Mouse (Mus musculus) C2C12 (cell line): ENCODE data around the gene Pou3f4. TPM values are rescaled to one million over a fixed set of nuclear protein-coding genes. Genes with fewer than 3 reads are reported as not detected.

Experiments used
- H3K27me3 ChIP-seq: one replicate; pipeline ENCODE4 v1.6.1; 2011; ENCODE audit not compliant: control insufficient read depth, insufficient read depth, insufficient read length
- H3K36me3 ChIP-seq: one replicate; pipeline ENCODE4 v1.6.1; 2011; ENCODE audit not compliant: control insufficient read depth, insufficient read depth
- H3K4me3 ChIP-seq: one replicate; pipeline ENCODE4 v1.5.1; 2011; ENCODE audit warnings: mild to moderate bottlenecking, control low read depth; ENCODE audit not compliant: poor library complexity, insufficient read depth, severe bottlenecking
- H3K79me2 ChIP-seq: one replicate; pipeline ENCODE4 v1.6.1; 2011; ENCODE audit not compliant: control insufficient read depth, insufficient read depth
- H3K79me3 ChIP-seq: one replicate; pipeline ENCODE4 v1.6.1; 2011; ENCODE audit warnings: low read depth, control low read depth
- H3ac ChIP-seq: one replicate; pipeline ENCODE3; 2011; ENCODE audit warnings: low read depth; ENCODE audit not compliant: control insufficient read depth, insufficient read length
- CEBPB ChIP-seq: IDR thresholded peaks from one replicate; pipeline ENCODE4 v1.6.1; 2011; ENCODE audit warnings: low read depth, mild to moderate bottlenecking, control low read depth, moderate library complexity
- CTCF ChIP-seq: IDR thresholded peaks from one replicate; pipeline ENCODE4 v1.5.1; 2011; ENCODE audit not compliant: control insufficient read depth, insufficient read depth, insufficient read length
- FOSL1 ChIP-seq: IDR thresholded peaks from one replicate; pipeline ENCODE4 v1.8.0; 2011; ENCODE audit warnings: mild to moderate bottlenecking, low read length; ENCODE audit not compliant: poor library complexity, insufficient read depth, severe bottlenecking
- MAX ChIP-seq: IDR thresholded peaks from one replicate; pipeline ENCODE4 v1.6.1; 2011; ENCODE audit warnings: mild to moderate bottlenecking, control low read depth
- MYOD1 ChIP-seq: IDR thresholded peaks from one replicate; pipeline ENCODE4 v1.6.1; 2011; ENCODE audit warnings: low read depth; ENCODE audit not compliant: control insufficient read depth, insufficient read length
- MYOG ChIP-seq: IDR thresholded peaks from one replicate; pipeline ENCODE4 v1.6.1; 2011; ENCODE audit not compliant: control insufficient read depth, insufficient read length; ENCODE audit errors: extremely low read depth
- USF1 ChIP-seq: IDR thresholded peaks from one replicate; pipeline ENCODE4 v1.6.1; 2011; ENCODE audit warnings: low read depth, mild to moderate bottlenecking, control low read depth, moderate library complexity
- polyA plus RNA-seq: library from polyadenylated mRNA; unstranded; fragments of >200 nt; fragmentation: generic; extraction: Trizol; gene quantifications from one replicate; pipeline ENCODE4 v1.2.1, GENCODE M21; 2012; ENCODE audit warnings: missing spikeins

Gene Pou3f4
- polyA plus RNA-seq, 1 experiment: not detected

DNA sequence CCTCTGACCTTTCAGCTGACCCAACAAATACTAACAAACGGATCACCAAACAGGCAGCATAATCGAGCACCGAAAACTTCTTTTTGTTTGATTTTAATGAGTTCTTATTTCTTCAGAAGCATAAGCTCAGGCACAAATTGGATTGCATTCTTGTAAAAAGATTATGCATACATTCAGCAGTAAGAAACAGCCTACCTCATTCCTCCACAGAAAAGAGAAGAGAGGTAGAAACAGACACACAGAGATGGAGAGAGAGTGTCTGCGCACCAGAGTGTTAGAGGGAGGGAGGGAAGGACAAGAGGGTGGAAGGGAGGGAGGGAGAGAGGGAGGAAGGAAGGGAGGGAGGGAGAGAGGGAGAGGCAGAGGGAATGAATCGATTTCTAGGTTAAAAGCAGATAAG is 2.0 kb upstream of the Pou3f4 start:
- TF ChIP-seq CEBPB: no peak
- Histone ChIP-seq H3K79me3 (no peaks in the 10 kb centered on the region), H3K79me2 (no peaks in the 10 kb centered on the region), H3K4me3 (no peak overlapping the region), H3K27me3 (no peaks in the 10 kb centered on the region), H3K36me3 (no peaks in the 10 kb centered on the region), H3ac (no peak overlapping the region)

DNA sequence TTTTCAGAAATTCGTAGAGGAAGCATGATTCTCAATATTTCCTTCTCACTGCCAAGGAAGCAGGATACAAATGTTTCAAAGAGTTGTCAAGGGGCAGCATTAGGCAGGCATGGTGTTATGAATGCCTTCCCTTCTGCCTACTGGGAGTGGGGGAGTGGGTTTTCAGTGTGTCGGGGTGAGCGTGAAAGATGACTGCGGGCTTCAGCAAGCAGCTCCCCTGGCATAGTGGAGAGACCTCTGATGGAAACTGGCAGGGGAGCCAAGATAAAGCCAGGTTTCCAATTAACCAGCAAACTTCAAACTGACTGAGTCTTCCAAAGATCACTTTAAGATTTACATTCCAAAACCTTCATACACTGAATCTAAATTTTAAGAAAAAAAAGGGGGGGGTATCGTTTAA is 679 bp upstream of the Pou3f4 start:
- Histone ChIP-seq H3ac (no peak overlapping the region), H3K4me3 (no peak overlapping the region), H3K79me3 (no peaks in the 10 kb centered on the region), H3K36me3 (no peaks in the 10 kb centered on the region), H3K79me2 (no peaks in the 10 kb centered on the region), H3K27me3 (no peaks in the 10 kb centered on the region)
- TF ChIP-seq CTCF: no peak

DNA sequence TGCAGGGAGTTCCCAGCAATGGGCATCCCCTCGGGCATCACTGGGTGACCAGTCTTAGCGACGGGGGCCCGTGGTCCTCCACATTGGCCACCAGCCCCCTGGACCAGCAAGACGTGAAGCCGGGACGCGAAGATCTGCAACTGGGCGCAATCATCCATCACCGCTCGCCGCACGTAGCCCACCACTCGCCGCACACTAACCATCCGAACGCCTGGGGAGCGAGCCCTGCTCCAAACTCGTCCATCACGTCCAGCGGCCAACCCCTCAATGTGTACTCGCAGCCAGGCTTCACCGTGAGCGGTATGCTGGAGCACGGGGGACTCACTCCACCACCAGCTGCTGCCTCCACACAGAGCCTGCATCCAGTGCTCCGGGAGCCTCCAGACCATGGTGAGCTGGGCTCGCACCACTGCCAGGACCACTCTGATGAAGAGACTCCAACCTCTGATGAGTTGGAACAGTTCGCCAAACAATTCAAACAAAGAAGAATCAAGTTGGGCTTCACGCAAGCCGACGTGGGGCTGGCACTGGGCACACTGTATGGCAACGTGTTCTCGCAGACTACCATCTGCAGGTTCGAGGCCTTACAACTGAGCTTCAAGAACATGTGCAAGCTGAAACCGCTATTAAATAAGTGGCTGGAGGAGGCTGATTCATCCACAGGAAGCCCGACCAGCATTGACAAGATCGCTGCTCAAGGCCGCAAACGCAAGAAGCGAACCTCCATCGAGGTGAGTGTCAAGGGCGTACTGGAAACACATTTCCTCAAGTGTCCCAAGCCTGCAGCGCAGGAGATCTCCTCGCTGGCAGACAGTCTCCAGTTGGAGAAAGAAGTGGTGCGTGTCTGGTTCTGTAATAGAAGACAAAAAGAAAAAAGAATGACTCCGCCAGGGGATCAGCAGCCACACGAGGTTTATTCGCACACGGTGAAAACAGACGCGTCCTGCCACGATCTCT is 790 bp downstream of the Pou3f4 start:
- TF ChIP-seq USF1 (no peak), MAX (no peak), CEBPB (no peak), CTCF (no peak)
- no peak overlapping the region for H3K4me3 ChIP-seq
- no peaks in the 10 kb centered on the region for H3K36me3 ChIP-seq
- no peaks in the 10 kb centered on the region for H3K27me3 ChIP-seq
- H3K79me2 ChIP-seq: no peaks in the 10 kb centered on the region
- no peaks in the 10 kb centered on the region for H3K79me3 ChIP-seq
- H3ac ChIP-seq: no peak overlapping the region

DNA sequence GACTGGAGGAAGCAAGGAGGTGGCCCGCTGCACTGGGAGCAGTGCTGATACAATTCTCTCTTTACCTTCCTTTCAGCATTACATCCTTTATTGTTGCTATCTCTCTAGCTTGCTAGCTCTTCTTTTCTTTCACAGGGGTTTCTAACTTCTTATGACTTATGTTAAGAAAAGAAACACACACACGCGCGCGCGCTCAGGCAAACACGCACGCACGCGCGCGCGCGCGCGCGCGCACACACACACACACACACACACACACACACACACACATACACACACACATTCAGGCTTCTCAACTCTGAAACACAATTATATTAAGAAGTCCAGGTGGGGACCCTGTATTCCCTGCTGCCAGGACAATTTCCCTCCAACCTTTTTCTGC is 1.5 kb downstream of the Pou3f4 start:
- Histone ChIP-seq H3K36me3 (no peaks in the 10 kb centered on the region), H3K79me2 (no peaks in the 10 kb centered on the region), H3ac (no peak overlapping the region), H3K27me3 (no peaks in the 10 kb centered on the region), H3K4me3 (no peak overlapping the region), H3K79me3 (no peaks in the 10 kb centered on the region)
- TF ChIP-seq USF1 (no peak), FOSL1 (no peak), MYOG (no peak), CEBPB (no peak), CTCF (no peak), MAX (no peak), MYOD1 (no peak)

DNA sequence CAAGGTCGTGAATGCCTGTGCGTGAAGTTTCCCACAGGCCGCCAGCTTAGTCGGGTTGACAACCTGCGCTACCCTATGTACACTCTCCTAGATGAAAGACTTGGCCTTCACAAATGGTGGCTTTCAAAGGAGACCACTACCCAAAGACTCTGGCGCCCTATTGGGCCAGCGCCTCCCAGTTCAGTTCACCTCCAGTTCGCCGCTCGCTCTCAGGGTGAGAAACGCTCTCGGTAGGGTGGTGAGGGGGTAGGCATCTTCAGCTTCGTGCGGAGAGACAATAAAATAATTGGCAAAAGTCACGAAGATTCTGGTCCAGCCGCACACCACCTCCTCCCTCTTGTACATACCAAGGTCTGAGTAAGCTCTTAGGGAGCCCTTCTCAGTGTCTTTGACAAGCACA is 2.5 kb downstream of the Pou3f4 start:
- no peaks in the 10 kb centered on the region for H3K36me3 ChIP-seq
- H3K79me3 ChIP-seq: no peaks in the 10 kb centered on the region
- no peak overlapping the region for H3ac ChIP-seq
- TF ChIP-seq MYOG (no peak), MAX (no peak)
- no peaks in the 10 kb centered on the region for H3K79me2 ChIP-seq
- H3K4me3 ChIP-seq: no peak overlapping the region
- H3K27me3 ChIP-seq: no peaks in the 10 kb centered on the region

DNA sequence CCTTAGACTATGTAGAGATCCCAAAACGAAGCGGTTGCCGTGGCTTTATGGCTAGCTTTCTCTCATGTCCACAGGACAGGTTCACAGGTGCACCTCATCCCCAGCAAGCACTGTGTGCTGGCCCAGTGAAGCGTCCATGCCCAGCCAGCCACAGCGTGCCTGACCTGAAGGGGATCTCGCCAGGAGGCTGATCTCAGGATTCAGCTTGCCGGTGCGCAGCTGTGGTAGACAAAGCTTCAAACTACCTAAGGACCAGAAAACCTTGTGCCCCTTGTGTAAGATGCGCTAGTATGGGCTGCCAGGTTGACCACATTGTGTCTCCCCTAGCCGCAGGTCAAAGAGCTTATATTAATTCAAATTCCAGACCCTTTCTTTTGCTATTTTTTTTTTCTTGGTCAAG is 3.1 kb downstream of the Pou3f4 start:
- Histone ChIP-seq H3K4me3 (no peak overlapping the region), H3K36me3 (no peaks in the 10 kb centered on the region), H3K79me2 (no peaks in the 10 kb centered on the region), H3ac (no peak overlapping the region), H3K79me3 (no peaks in the 10 kb centered on the region), H3K27me3 (no peaks in the 10 kb centered on the region)
- TF ChIP-seq MYOG: no peak
- no peak for TF ChIP-seq USF1
- no peak for TF ChIP-seq FOSL1
- no peak for TF ChIP-seq MAX
- TF ChIP-seq CTCF: no peak
- no peak for TF ChIP-seq CEBPB
- TF ChIP-seq MYOD1: no peak
